Mouse (Mus musculus) layer of hippocampus, postnatal 14 days (tissue): ENCODE results near the gene Chfr. TPM values are rescaled to one million over a fixed set of nuclear protein-coding genes. Genes with fewer than 3 reads are reported as not detected.
"Not testable (repeated sequence)": the region's sequence is repeated elsewhere in the genome, so short reads cannot be mapped to it uniquely, and the experiment has no call there.

Experiments
- DNase-seq, 2 experiments: peaks; one replicate each; pipeline ENCODE4 v3.0.0; 2021 to 2022; ENCODE audit warnings: low spot score in 2 of 2, mixed read lengths in 1 of 2
- total RNA-seq, 2 experiments: library from RNA; stranded (reverse); gene quantifications; 2 replicates each; pipeline ENCODE4 v1.2.3; 2021

Chfr gene
- total RNA-seq, 2 experiments from 2014 or later = 66.3 to 67.1 TPM

GRCm38 (mm10) chr5:110107581-110108304, 27.9 kb upstream of the Chfr start, which contains the start of gene Gtpbp6:
Gene Gtpbp6, minus strand, starts transcription at chr5:110108197.
- DNase-seq = peak; percentile 94 to 96

GRCm38 (mm10) chr5:110108305-110108628, 27.4 kb upstream of the Chfr start:
- DNase-seq = no peak

GRCm38 (mm10) chr5:110109991-110110441, 25.6 kb upstream of the Chfr start, which contains the start of gene Zfp605:
Gene Zfp605, plus strand, starts transcription at chr5:110110092.
- DNase-seq = peak; percentile 94

GRCm38 (mm10) chr5:110122380-110122779, 13.3 kb upstream of the Chfr start:
- DNase-seq = not testable (repeated sequence)

GRCm38 (mm10) chr5:110136087-110136464, 434 bp downstream of the Chfr start:
- no peak for DNase-seq

- no peak for DNase-seq
These were observed 2.2 kb downstream of the Chfr start for GRCm38 (mm10) chr5:110137816-110138215.

GRCm38 (mm10) chr5:110139325-110139724, 3.7 kb downstream of the Chfr start:
- no peak for DNase-seq

- no peak for DNase-seq
These were observed 4.8 kb downstream of the Chfr start for GRCm38 (mm10) chr5:110140424-110140823.

GRCm38 (mm10) chr5:110142309-110142708, 6.7 kb downstream of the Chfr start:
- no peak for DNase-seq

GRCm38 (mm10) chr5:110143007-110143406, 7.4 kb downstream of the Chfr start:
- DNase-seq = no peak

GRCm38 (mm10) chr5:110169374-110169773, 33.7 kb downstream of the Chfr start:
- no peak for DNase-seq

- peak; percentile 84 to 94 for DNase-seq
These were observed 40.8 kb downstream of the Chfr start, which contains the start of gene Golga3 for GRCm38 (mm10) chr5:110176362-110177020. Gene Golga3, plus strand, starts transcription at chr5:110176701.

GRCm38 (mm10) chr5:110177021-110177420, 41.4 kb downstream of the Chfr start:
- no peak for DNase-seq

GRCm38 (mm10) chr5:110178628-110179027, 43.0 kb downstream of the Chfr start:
- DNase-seq = no peak

- DNase-seq = no peak
These were observed 46.1 kb downstream of the Chfr start for GRCm38 (mm10) chr5:110181716-110182115.

- no peak for DNase-seq
These were observed 67.7 kb downstream of the Chfr start for GRCm38 (mm10) chr5:110203164-110203895.

- no peak for DNase-seq
These were observed 69.1 kb downstream of the Chfr start for GRCm38 (mm10) chr5:110204777-110205176.

GRCm38 (mm10) chr5:110211312-110211711, 75.7 kb downstream of the Chfr start:
- no peak for DNase-seq

GRCm38 (mm10) chr5:110216780-110217179, 81.1 kb downstream of the Chfr start:
- DNase-seq = no peak

GRCm38 (mm10) chr5:110220331-110220730, 84.7 kb downstream of the Chfr start:
- no peak for DNase-seq
